Mouse (Mus musculus) megakaryocyte, embryonic 14.5 days (primary cell): Measurements from ENCODE around the gene Dock4.

Source experiments
- FLI1 ChIP-seq: IDR thresholded peaks from 2 replicates; pipeline ENCODE4 v1.6.1; 2012; ENCODE audit warnings: low read length, inconsistent platforms, mixed read lengths
- GATA1 ChIP-seq: IDR thresholded peaks from 3 replicates; pipeline ENCODE4 v1.6.1; 2012; ENCODE audit warnings: mixed read lengths, low read length, inconsistent platforms, borderline replicate concordance

- no peak for TF ChIP-seq FLI1
- no peak for TF ChIP-seq GATA1
Measured at GRCm38 (mm10) chr12:40680551-40680950, 234.8 kb downstream of the Dock4 start.
